Mouse (Mus musculus): ENCODE data around the gene Zfp143.

- TF ChIP-seq FLI1 (IDR thresholded peaks at IDR 0.05; ENCODE audit: low read length) (no peak), GATA1 (IDR thresholded peaks at IDR 0.05; ENCODE audit: borderline replicate concordance, low read length) (no peak)
These were observed 77.5 kb downstream of the Zfp143 start for GRCm38 (mm10) chr7:110138538-110138937.
